Mouse (Mus musculus) neural tube, embryonic 11.5 days (tissue): ENCODE data around the gene 6430548M08Rik. TPM values are rescaled to one million over a fixed set of nuclear protein-coding genes. Genes with fewer than 3 reads are reported as not detected.

ENCODE experiments used
- ATAC-seq: fragments of 200-750 bp; cut with Nextera tagmentation; 2 replicates; pipeline ENCODE4 v1.8.0; 2017; ENCODE audit warnings: moderate number of reproducible peaks, mild to moderate bottlenecking, moderate TSS enrichment, moderate library complexity; ENCODE audit not compliant: insufficient read depth, low FRiP score, low TSS enrichment
- DNase-seq: peaks from one replicate; pipeline ENCODE4 v3.0.0-alpha.2; 2015; ENCODE audit warnings: low spot score
- H3K27ac ChIP-seq: fragments of 300-500 bp; sonication (generic); 2 replicates; pipeline ENCODE4 v1.5.1; 2014; ENCODE audit warnings: low read depth, mild to moderate bottlenecking, low read length
- H3K27me3 ChIP-seq: fragments of 300-500 bp; sonication (generic); 2 replicates; pipeline ENCODE4 v1.6.1; 2014; ENCODE audit warnings: mild to moderate bottlenecking, low read length, mixed read lengths; ENCODE audit not compliant: control insufficient read depth, insufficient read depth
- H3K36me3 ChIP-seq: fragments of 300-500 bp; sonication (generic); 2 replicates; pipeline ENCODE4 v1.6.1; 2014; ENCODE audit warnings: mild to moderate bottlenecking, low read length, moderate library complexity, mixed read lengths; ENCODE audit not compliant: control insufficient read depth, insufficient read depth
- H3K4me1 ChIP-seq: fragments of 300-500 bp; sonication (generic); 2 replicates; pipeline ENCODE4 v1.6.1; 2014; ENCODE audit warnings: low read length, mixed read lengths; ENCODE audit not compliant: control insufficient read depth, insufficient read depth
- H3K4me2 ChIP-seq: fragments of 300-500 bp; sonication (generic); 2 replicates; pipeline ENCODE4 v1.6.1; 2014; ENCODE audit warnings: low read depth, mild to moderate bottlenecking, moderate library complexity
- H3K4me3 ChIP-seq: fragments of 300-500 bp; sonication (generic); 2 replicates; pipeline ENCODE4 v1.5.1; 2014; ENCODE audit warnings: low read depth, low read length
- H3K9ac ChIP-seq: fragments of 300-500 bp; sonication (generic); 2 replicates; pipeline ENCODE4 v1.6.1; 2014; ENCODE audit warnings: mild to moderate bottlenecking, low read length
- H3K9me3 ChIP-seq: fragments of 300-500 bp; sonication (generic); 2 replicates; pipeline ENCODE4 v1.6.1; 2016; ENCODE audit warnings: low read length; ENCODE audit not compliant: control insufficient read depth
- WGBS: fragments of 180-500 bp; shearing (Covaris S2); extraction: QIAGEN DNeasy Blood & Tissue Kit; methylation state at CpG from one replicate; pipeline ENCODE4 v1.1.7; 2014; 5-methylcytosine and 5-hydroxymethylcytosine counted together
- polyA plus RNA-seq: library from polyadenylated mRNA; unstranded; fragments of >200 nt; fragmentation: Nextera tagmentation; extraction: Ambion mirVana; gene quantifications from 2 replicates; pipeline ENCODE4 v1.2.1, GENCODE M21; 2014

Gene 6430548M08Rik
- polyA plus RNA-seq, 1 experiment from 2014 or later = 13.7 TPM

DNA sequence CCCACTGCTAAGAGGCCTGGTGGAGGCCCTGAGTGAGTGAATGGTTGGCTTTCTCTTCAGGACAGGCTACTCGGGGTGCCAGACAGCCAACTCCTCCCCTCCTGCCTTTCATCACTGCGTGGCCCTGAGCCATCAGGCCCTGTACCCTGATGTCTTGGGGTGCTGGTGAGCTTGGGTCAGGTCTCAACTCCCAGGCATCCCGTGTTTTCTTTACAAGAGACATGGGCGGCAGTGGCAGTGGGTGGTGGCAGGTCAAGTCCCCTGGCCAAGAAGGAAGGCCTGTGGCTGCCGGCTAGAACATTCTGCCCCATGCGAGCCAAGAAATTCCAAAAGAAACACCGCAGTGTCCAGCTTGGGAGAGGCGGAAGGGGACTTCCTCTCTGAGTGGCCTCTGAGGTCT lies 72.5 kb downstream of the 6430548M08Rik start:
- H3K4me1 ChIP-seq = peaks cover 21% of the 10 kb centered on the region
- H3K9ac ChIP-seq = no peak overlapping the region
- no peak overlapping the region for H3K4me2 ChIP-seq
- no peak for ATAC-seq
- no peak for DNase-seq
- no peaks in the 10 kb centered on the region for H3K27me3 ChIP-seq
- no peak overlapping the region for H3K27ac ChIP-seq
- 63% methylated on average over 8 of the region's 8 CpGs for WGBS
- H3K36me3 ChIP-seq = no peaks in the 10 kb centered on the region
- no peaks in the 10 kb centered on the region for H3K9me3 ChIP-seq
- no peak overlapping the region for H3K4me3 ChIP-seq

DNA sequence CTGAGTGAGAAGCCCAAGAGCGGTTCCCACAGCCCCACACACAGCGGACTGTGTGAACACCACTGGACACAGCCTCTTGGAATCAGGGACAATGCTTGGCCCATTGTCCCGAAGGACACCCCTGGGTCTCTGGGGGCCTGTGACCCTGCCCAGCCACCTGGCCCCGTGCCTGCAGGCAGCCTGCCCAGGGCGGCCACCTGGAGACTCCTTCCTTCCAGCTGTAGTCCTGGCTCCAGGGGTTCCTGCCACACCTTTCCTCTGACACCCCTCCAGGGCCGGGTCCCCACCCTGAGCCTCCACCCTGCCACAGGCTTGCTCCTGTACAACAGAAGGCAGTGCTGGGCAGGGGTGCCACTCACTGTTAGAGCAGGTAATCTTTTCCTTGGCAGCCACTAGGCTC lies 74.6 kb downstream of the 6430548M08Rik start:
- Histone ChIP-seq H3K4me2 (no peak overlapping the region), H3K9ac (no peak overlapping the region), H3K4me3 (no peak overlapping the region), H3K27me3 (no peaks in the 10 kb centered on the region), H3K9me3 (no peaks in the 10 kb centered on the region), H3K27ac (no peak overlapping the region), H3K36me3 (no peaks in the 10 kb centered on the region), H3K4me1 (peaks cover 21% of the 10 kb centered on the region)
- DNase-seq (no peak), ATAC-seq (no peak)
- WGBS = 84% methylated on average over 6 of the region's 6 CpGs

DNA sequence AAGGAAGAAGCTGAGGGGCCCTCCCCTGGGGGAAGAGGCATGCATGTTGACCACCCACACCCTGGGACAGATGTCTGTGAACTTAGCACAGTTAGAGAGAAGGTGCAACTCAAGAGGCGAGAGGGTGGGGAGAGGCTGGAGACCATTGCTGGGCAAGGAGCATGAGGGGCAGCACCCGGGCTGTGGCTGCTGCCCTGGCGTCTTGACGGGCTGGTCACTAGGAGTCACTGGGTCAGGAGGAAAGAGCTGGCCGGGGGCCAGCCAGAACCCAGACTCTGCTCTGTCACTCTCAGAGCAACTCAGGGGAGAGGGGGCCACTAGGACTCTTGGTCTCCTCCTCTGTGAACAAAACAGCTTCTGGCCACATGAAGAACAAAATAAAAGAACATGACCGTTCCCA lies 75.5 kb downstream of the 6430548M08Rik start:
- no peaks in the 10 kb centered on the region for H3K27me3 ChIP-seq
- no peak overlapping the region for H3K27ac ChIP-seq
- WGBS = 82% methylated on average over 6 of the region's 6 CpGs
- peaks cover 17% of the 10 kb centered on the region for H3K4me1 ChIP-seq
- H3K9me3 ChIP-seq = no peaks in the 10 kb centered on the region
- H3K4me2 ChIP-seq = no peak overlapping the region
- DNase-seq (no peak), ATAC-seq (no peak)
- H3K4me3 ChIP-seq = no peak overlapping the region
- H3K36me3 ChIP-seq = no peaks in the 10 kb centered on the region
- H3K9ac ChIP-seq = no peak overlapping the region

DNA sequence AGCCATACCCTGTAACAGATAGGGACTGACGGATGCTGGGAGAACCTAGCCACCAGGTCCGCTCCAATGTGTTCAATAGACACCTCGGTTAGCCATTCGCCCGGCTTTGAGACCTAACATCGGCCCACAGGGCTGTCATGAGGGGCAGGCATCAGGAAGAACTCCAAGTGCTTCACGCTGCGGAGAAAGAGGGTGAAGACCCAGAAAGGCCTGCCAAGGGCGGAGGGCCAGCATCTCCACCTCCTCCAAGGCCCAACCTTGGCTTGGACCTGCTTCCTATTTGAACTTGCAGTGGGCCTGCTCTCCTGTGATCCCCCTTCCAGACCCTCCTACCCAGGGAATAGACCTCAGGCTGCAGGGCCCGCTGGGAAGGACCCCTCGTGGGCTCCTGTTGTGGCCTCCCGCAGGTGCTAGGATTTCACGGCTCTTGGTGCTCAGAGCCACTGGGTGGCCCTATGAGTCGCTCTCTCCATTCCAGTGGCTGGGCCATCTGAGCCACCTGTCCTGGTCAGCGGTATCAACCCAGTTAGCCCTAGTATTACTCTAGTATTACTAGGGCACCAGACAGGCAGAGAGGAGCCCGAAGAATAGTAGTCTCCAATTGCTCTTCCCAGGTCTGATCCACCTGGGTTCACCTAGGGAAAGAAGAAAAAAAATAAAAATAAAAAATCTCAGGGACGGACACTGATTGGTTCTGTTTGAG lies 76.3 kb downstream of the 6430548M08Rik start:
- no peak overlapping the region for H3K27ac ChIP-seq

DNA sequence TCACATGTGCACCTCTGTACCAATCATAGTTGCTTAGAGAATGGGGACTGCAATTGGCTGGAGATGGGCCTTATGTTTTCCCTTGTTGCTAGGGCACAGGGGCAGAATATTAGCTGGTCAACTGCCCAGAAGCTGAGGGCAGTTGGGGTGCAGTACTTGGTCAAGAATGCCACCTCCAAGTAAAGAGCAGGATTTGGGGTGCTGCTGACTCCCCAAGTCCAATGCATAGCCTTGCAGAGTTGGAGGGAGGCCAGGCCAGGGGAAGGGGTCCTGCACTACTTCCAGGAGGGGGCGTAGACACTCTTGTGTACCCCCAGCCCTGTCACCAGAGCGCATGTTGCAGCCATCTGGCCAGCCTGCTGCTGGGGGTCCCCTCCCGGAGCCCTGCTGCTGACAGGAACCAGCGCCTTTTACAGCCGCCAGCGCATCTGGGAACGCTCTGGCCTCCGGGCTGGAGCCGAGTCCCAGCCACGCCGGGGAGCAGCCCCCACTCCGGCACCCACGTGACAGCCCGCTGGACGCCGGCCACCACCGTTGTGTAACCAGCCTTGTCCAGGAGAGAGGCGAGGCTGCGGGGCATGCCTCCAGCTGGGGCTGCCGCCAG lies 77.0 kb downstream of the 6430548M08Rik start:
- Histone ChIP-seq H3K4me3 (no peak overlapping the region), H3K9me3 (no peaks in the 10 kb centered on the region), H3K36me3 (no peaks in the 10 kb centered on the region), H3K4me2 (peak overlapping the region; percentile 18), H3K27ac (peak overlapping the region; percentile 72), H3K4me1 (peaks cover 4% of the 10 kb centered on the region), H3K27me3 (no peaks in the 10 kb centered on the region), H3K9ac (no peak overlapping the region)
- peak; percentile 71 for ATAC-seq
- peak; percentile 69 for DNase-seq
- WGBS = 36% methylated on average over 20 of the region's 20 CpGs

More for the DNA sequence above, 76.3 kb downstream of the 6430548M08Rik start:
- H3K4me3 ChIP-seq = no peak overlapping the region
- 78% methylated on average over 17 of the region's 17 CpGs for WGBS
- no peak overlapping the region for H3K4me2 ChIP-seq
- H3K36me3 ChIP-seq = no peaks in the 10 kb centered on the region
- no peak overlapping the region for H3K9ac ChIP-seq
- ATAC-seq (no peak), DNase-seq (no peak)
- H3K27me3 ChIP-seq = no peaks in the 10 kb centered on the region
- no peaks in the 10 kb centered on the region for H3K9me3 ChIP-seq
- H3K4me1 ChIP-seq = peaks cover 10% of the 10 kb centered on the region

DNA sequence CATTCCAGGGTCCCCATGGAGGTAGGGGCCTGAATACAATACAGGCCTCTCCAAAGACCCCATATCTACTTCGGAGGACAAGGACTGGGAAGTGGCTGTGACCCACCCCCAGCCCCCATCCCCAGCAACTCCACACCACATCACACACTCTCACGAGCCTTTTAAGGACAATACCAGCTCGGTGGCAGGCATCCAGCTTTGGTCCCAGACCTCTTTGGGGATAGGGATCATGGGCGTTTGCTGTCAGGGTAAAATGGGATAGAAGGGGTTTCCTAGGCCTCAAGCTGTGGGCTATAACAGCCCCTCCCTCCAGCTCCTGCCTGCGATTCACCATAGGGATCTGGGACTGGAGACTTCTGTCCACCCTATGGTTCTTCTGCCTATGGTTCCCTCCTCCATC lies 77.7 kb downstream of the 6430548M08Rik start:
- Histone ChIP-seq H3K4me2 (peak overlapping the region; percentile 24; the same call in 1 of the 2 replicates), H3K9ac (no peak overlapping the region), H3K9me3 (no peaks in the 10 kb centered on the region), H3K4me1 (no peaks in the 10 kb centered on the region; the same call in 1 of the 2 replicates), H3K27ac (0 out of 2 replicates have a peak overlapping the region, but pooled peaks have one; percentile 72), H3K4me3 (no peak overlapping the region), H3K36me3 (no peaks in the 10 kb centered on the region), H3K27me3 (no peaks in the 10 kb centered on the region)
- no peak for ATAC-seq
- 83% methylated on average over 5 of the region's 5 CpGs for WGBS
- no peak for DNase-seq

DNA sequence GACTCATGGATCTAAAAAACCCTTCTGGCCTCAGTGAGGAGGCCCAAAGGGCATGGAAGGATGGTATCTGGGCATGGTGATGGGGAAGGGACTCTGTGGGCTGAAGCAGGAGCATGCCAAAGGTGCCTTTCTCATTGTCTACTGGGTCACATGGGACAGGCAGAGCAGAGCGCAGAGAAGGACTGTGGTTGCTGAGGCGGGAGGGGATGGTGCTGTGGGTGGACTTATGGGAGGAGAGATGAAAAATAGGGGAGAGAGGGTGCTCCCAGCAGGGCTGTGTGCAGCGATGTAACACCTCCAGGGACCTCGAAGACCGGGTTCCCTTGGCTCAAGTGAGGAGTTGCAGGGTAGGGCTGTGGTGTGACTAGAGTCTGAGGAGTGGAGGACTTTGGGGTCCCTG lies 78.2 kb downstream of the 6430548M08Rik start:
- Histone ChIP-seq H3K36me3 (no peaks in the 10 kb centered on the region), H3K4me2 (no peak overlapping the region; the same call in 1 of the 2 replicates), H3K4me1 (no peaks in the 10 kb centered on the region), H3K9me3 (no peaks in the 10 kb centered on the region), H3K9ac (no peak overlapping the region), H3K4me3 (no peak overlapping the region), H3K27ac (no peak overlapping the region), H3K27me3 (no peaks in the 10 kb centered on the region)
- ATAC-seq = no peak
- DNase-seq = no peak
- 98% methylated on average over 5 of the region's 5 CpGs for WGBS

DNA sequence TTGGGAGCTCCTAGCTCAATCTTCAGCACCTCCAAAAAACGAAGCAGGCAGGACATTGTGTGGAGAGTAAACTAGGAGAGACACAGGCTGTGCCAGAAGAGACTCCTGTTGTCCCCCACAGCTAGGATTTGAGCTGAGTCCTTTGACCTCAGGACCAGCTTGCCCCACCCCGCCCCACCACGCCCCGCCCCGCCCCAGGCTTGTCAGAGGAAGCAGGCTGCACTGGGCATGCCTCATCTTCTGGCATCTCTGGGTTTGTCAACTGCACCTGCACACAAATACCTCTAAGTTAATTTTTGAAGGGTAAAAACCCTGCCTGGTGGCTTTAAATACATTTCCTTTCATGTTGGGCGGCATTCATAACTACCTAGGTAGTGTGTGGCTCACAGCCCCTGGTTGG lies 87.4 kb downstream of the 6430548M08Rik start:
- Histone ChIP-seq H3K9ac (no peak overlapping the region; the same call in 1 of the 2 replicates), H3K27ac (no peak overlapping the region), H3K4me3 (no peak overlapping the region), H3K36me3 (no peaks in the 10 kb centered on the region), H3K4me1 (no peaks in the 10 kb centered on the region), H3K27me3 (no peaks in the 10 kb centered on the region), H3K9me3 (no peaks in the 10 kb centered on the region), H3K4me2 (no peak overlapping the region)
- ATAC-seq = no peak
- 87% methylated on average over 6 of the region's 6 CpGs for WGBS
- no peak for DNase-seq

DNA sequence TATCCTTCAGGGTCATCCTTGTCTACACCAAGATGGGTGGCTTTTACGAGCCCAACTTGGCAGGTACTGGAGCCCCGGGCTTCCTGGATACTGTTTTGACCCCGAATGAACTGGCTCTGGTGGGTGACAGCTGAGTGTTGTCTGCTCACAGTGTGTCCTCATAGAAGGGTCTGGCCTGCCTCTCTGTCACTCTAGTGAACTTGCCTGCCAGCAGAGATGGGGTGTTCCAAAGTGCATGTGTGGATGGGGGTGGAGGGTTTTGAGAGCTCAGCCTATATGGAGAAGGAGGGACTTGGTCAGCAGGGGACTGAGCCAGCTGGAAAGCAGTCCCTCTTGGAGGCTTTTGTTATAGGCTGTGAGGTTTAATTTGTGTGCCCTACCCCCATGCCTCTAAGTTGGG lies 88.6 kb downstream of the 6430548M08Rik start:
- H3K27ac ChIP-seq = no peak overlapping the region
- no peak for DNase-seq
- no peaks in the 10 kb centered on the region for H3K4me1 ChIP-seq
- no peak overlapping the region for H3K9ac ChIP-seq
- H3K4me3 ChIP-seq = no peak overlapping the region
- H3K4me2 ChIP-seq = no peak overlapping the region
- no peaks in the 10 kb centered on the region for H3K27me3 ChIP-seq
- H3K9me3 ChIP-seq = no peaks in the 10 kb centered on the region
- WGBS = 81% methylated on average over 3 of the region's 3 CpGs
- no peaks in the 10 kb centered on the region for H3K36me3 ChIP-seq
- ATAC-seq = no peak
